Mouse (Mus musculus): ENCODE measurements around the gene Rap1gap2.

Gene Rap1gap2

GRCm38 (mm10) chr11:74502485-74502884, 108.2 kb downstream of the Rap1gap2 start:
- DNase-seq (ENCODE audit: low spot score): no peak

DNA sequence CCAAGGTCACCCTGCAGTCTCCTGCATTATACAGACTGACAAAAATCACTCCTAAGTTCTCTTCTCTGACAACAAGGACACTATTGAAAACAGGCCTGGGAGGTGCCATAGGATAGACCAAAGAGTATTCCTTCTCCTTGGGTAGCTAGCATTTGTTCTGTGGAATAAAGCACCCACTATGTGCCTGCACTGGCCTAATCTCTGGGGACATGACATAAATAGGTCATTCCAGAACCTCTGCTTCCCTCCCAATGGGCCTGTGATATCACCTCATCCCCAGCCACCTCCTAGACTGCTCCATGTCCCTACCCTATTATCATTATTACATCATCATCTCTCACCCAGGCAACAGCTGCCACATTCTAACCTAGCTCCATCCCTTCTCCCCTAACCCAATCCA, 108.7 kb downstream of the Rap1gap2 start:
- no peak for DNase-seq (ENCODE audit: low spot score)

- DNase-seq (ENCODE audit: low spot score): no peak
Measured at GRCm38 (mm10) chr11:74501061-74501460, 109.7 kb downstream of the Rap1gap2 start.

DNA sequence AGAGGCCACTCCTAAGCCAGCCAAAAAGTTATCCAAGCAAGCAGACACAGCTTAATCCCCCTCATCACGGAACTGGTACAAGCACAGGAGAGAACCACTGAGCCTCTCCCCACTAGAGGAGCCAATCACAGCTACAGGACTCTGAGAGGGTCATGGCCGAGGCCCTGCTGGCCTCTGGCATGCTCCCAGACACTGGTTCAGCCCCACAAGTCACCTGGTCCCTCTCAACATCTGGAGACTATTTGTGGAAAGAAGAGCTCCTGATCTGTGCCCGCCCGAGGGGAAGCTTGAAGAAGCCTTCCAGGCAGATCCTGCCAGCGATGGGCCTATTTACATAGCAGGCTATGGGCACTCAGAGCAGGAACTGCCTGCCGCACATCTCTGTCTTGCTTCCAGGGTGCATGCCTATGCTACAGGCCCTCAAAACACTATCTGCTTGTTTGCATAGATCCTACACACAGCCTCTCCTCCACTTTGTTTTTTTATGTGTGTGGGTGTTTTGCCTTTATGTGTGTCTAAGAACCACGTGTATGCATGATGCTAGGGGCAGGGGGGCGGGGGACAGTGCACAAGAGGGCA, 111.1 kb downstream of the Rap1gap2 start:
- DNase-seq (ENCODE audit: low spot score): peak; percentile 29

DNA sequence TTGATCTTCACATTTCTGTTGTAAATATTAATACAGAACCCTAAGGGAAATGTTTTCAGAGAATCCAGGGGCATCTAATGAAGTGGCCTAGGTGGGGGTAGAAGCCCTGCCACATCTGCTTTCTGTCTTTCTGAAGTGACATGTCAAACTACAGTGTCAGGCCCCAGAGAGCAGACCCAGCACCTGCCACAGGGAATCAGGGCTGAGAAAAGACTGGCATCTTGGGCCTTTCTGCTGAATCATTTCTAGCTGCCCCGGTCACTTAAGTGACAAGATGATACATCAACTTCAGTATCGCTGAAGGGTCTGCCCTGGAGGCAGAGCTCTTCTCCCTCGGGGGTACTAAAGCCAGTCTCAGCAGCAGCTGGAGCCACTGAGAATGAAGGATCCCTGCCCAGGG, 111.7 kb downstream of the Rap1gap2 start:
- DNase-seq (ENCODE audit: low spot score): no peak

DNA sequence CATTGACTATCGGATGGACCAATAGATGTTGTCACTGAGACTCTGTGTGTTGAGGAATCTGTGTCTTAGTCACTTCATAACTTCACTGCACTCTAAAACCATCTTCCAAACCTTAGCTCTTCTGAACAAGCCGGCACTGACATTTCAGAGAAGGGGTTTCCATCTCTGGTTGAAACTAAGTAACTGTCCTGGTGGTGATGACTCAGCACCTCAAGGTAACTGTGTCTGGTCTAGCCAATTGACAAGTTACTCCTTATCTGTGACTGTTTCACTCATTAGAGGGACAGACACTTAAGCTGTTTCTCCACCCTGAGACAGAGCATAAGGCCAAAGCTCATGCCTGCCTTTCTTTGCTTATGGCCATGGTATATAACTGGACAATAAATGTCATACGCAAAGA, 114.1 kb downstream of the Rap1gap2 start:
- DNase-seq (ENCODE audit: low spot score): no peak

DNA sequence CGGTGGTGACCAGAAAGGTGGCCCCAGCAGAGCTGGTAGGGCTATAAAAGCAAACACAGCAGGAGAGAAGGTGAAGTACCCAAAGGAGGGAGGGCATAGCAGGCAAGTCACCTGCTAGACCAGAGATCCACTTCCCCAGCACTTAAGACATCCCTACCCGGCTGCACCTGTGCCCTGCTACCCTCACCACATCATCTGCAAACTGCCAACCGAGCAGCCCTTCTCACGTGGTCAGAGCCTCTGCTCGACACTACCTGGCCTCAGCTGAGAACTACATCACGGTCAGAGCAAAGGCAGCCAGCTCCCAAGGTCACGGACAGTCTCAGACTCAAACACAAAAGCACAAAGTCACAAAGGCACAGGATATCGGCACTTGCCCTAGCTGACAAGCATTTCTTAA, 116.8 kb downstream of the Rap1gap2 start:
- no peak for DNase-seq (ENCODE audit: low spot score)

GRCm38 (mm10) chr11:74493172-74493862, 117.4 kb downstream of the Rap1gap2 start:
- DNase-seq (ENCODE audit: low spot score): no peak

DNA sequence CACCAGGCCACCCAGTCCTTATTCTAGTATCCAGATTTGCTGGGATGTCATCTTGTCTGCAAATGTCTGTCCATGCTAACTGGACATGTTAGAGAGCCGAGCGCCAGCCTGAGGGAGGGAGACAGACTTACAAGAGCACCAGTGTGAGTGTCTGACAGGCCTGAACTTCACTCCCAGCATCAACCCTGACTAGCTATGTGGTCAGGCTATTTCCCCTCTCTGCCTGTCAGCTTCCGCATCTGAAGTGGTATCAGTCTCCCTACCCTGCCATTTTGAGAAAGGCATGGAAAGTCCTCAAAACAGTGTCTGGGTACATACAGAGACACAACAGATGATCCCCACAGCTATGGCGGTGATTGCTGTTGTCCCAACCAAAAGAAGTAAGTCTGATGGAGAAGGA, 119.6 kb downstream of the Rap1gap2 start:
- DNase-seq (ENCODE audit: low spot score): no peak

GRCm38 (mm10) chr11:74489239-74489638, 121.5 kb downstream of the Rap1gap2 start:
- no peak for DNase-seq (ENCODE audit: low spot score)

DNA sequence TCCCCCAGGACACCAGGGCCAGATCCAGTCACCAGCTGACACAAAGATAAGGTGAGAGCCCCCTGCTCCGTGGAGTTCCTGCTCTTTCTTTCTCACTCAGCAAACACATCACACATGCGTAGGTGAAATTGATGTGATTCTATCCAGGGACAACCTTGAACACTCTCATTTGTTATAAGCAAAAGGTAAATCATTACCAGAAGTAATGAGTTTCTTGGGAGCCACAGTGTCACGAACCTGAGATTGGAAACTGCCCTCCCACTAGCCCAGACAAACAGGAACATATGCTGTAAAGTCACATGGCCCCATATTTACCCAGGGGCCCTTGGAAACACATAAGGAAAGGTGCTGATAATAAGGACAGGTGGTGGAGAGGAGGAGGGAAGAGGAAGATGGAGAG, 122.8 kb downstream of the Rap1gap2 start:
- DNase-seq (ENCODE audit: low spot score): no peak

- DNase-seq (ENCODE audit: low spot score): no peak
Measured at GRCm38 (mm10) chr11:74485435-74486217, 125.1 kb downstream of the Rap1gap2 start.

GRCm38 (mm10) chr11:74483871-74484270, 126.8 kb downstream of the Rap1gap2 start:
- no peak for DNase-seq (ENCODE audit: low spot score)

DNA sequence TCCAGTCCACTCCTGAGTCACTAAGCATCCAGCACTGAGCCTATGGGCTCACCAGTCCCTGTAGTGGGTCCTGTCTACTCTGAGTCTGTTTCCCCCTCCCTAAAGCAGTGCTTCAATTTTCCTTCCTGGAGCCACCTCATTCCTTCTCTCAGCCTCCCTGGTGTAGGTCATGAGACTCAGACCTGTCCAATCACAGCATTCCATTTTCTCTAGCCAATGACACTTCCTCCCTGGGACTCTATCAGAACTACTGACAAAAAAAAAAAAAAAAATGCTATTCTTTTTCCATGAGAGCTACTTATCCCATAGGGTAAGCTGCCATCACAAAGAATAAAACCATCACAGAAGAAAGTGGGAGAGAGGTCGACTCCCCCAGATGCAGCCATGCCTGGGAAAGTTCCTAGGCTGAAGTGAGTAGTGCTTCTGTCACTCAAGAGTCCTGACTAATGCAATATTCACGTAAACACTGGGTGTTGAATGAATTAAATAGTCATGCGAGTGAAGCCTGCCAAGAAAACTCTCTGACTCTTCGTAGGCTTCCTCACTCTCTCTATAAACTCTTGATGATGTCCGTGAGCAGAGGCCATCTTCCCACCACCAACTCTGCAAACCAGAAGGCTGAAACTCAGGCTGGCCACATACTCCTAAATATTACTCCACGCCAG, 127.4 kb downstream of the Rap1gap2 start:
- no peak for DNase-seq (ENCODE audit: low spot score)

- no peak for DNase-seq (ENCODE audit: low spot score)
Measured at GRCm38 (mm10) chr11:74481797-74482196, 128.9 kb downstream of the Rap1gap2 start.

- DNase-seq (ENCODE audit: low spot score): no peak
Measured at GRCm38 (mm10) chr11:74479715-74480289, 130.9 kb downstream of the Rap1gap2 start.

GRCm38 (mm10) chr11:74478877-74479276, 131.8 kb downstream of the Rap1gap2 start:
- no peak for DNase-seq (ENCODE audit: low spot score)

- DNase-seq (ENCODE audit: low spot score): no peak
Measured at GRCm38 (mm10) chr11:74472671-74473070, 138.0 kb downstream of the Rap1gap2 start.

- peak; percentile 13 for DNase-seq (ENCODE audit: low spot score)
Measured at GRCm38 (mm10) chr11:74468195-74468594, 142.5 kb downstream of the Rap1gap2 start.

DNA sequence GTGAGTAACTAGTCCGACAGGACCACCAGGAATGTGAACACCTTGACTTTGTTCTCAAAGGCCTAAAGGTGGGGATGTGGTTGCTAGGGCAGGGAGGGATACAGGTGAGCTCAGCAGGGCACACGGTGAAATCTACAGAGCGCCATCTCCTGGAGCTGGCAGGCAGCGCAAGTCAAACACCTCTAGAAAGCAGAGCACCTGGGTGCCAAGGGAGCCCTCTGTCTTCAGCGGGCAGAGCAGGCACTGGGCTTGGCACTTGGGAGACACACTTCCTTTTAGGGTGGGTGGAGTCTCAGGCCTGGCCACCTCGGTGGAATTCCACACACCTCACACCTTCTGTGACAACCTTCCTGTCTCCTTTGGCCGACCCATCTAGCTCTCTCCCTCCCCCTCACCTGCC, 145.0 kb downstream of the Rap1gap2 start:
- no peak for DNase-seq (ENCODE audit: low spot score)

DNA sequence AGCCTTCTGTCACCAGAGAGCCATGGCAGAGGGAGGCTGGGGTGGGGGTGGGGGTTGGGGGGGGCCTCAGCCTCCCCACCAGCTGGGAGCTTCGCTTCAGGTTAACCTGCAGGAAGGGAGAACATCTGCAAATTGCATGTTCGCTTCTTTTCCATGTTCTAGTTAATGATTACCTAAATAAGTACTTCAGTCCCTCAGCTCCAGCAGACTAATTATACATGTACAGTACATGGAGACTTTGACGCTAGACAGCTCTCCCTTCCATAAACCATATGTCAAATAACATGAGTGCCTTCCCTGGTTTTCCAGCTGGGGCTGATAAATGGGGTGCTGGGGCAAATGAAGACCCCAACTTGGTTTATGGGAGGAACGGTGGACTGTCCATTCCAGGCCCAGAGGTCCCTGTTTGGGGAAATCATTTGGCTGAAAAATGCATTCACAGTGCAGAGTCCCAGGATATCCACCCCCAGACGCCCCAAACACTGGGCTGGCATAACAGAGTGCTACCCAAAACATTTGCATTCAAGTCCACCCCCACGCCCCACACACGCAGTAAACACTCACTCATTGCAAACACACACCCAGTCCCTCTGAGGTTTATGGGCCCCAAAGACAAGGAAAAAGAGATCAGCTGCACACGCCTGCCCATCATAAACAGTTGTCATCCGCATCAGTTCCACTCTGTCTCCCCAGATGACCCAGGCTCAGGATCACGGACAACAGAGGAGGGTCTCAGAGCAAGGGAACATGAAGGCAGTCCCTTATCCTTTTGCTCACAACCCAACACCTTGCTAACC, 146.3 kb downstream of the Rap1gap2 start:
- no peak for DNase-seq (ENCODE audit: low spot score)

Measured in embryo, embryonic 10 days (tissue).